Mouse (Mus musculus) c-Kit-positive CD71-positive TER-119-negative erythroid progenitor cells, embryonic 14.5 days (primary cell): ENCODE results near the gene Vmn2r14.
"Not testable (repeated sequence)": the region's sequence is repeated elsewhere in the genome, so short reads cannot be mapped to it uniquely, and the experiment has no call there.

Experiments used
- DNase-seq: peaks from one replicate; pipeline ENCODE4 v3.0.0-alpha.2; 2013; ENCODE audit warnings: low read depth

The Vmn2r14 gene

GRCm38 (mm10) chr5:109224608-109225007, at the start of gene Vmn2r14:
TSS of gene Vmn2r14 (minus strand) at chr5:109224708.
- no peak for DNase-seq

- DNase-seq: not testable (repeated sequence)
Measured at GRCm38 (mm10) chr5:109192099-109192498, 32.4 kb downstream of the Vmn2r14 start, which contains the start of gene Vmn2r13. TSS of gene Vmn2r13 (minus strand) at chr5:109192199.

- DNase-seq: not testable (repeated sequence)
Measured at GRCm38 (mm10) chr5:109166851-109167250, 57.7 kb downstream of the Vmn2r14 start.
